Mouse (Mus musculus) midbrain, embryonic 11.5 days (tissue): ENCODE results near the gene Rab6a. TPM values are rescaled to one million over a fixed set of nuclear protein-coding genes. Genes with fewer than 3 reads are reported as not detected.

Experiments used
- ATAC-seq: fragments of 200-750 bp; cut with Nextera tagmentation; 2 replicates; pipeline ENCODE4 v1.8.0; 2017; ENCODE audit warnings: moderate TSS enrichment, moderate library complexity; ENCODE audit not compliant: low FRiP score
- DNase-seq: peaks from one replicate; pipeline ENCODE4 v3.0.0; 2015; ENCODE audit warnings: low spot score; ENCODE audit errors: missing footprints
- H3K27ac ChIP-seq: fragments of 300-500 bp; sonication (generic); 2 replicates; pipeline ENCODE4 v1.5.1; 2014; ENCODE audit warnings: low read depth, low read length
- H3K27me3 ChIP-seq: fragments of 300-500 bp; sonication (generic); 2 replicates; pipeline ENCODE4 v1.6.1; 2014; ENCODE audit warnings: mild to moderate bottlenecking, low read length, moderate library complexity, mixed read lengths; ENCODE audit not compliant: control insufficient read depth, insufficient read depth
- H3K36me3 ChIP-seq: fragments of 300-500 bp; sonication (generic); 2 replicates; pipeline ENCODE4 v1.6.1; 2014; ENCODE audit warnings: mild to moderate bottlenecking, low read length, moderate library complexity, mixed read lengths; ENCODE audit not compliant: control insufficient read depth, insufficient read depth
- H3K4me1 ChIP-seq: fragments of 300-500 bp; sonication (generic); 2 replicates; pipeline ENCODE4 v1.6.1; 2014; ENCODE audit warnings: low read length; ENCODE audit not compliant: control insufficient read depth, insufficient read depth
- H3K4me2 ChIP-seq: fragments of 300-500 bp; sonication (generic); 2 replicates; pipeline ENCODE4 v1.6.1; 2014; ENCODE audit warnings: mild to moderate bottlenecking, moderate library complexity
- H3K4me3 ChIP-seq: fragments of 300-500 bp; sonication (generic); 2 replicates; pipeline ENCODE4 v1.5.1; 2014; ENCODE audit warnings: low read depth, low read length
- H3K9ac ChIP-seq: fragments of 300-500 bp; sonication (generic); 2 replicates; pipeline ENCODE4 v1.6.1; 2014; ENCODE audit warnings: low read length
- H3K9me3 ChIP-seq: fragments of 300-500 bp; sonication (generic); 2 replicates; pipeline ENCODE4 v1.6.1; 2016; ENCODE audit warnings: low read length; ENCODE audit not compliant: control insufficient read depth
- WGBS: fragments of 180-500 bp; shearing (Covaris S2); extraction: QIAGEN DNeasy Blood & Tissue Kit; methylation state at CpG from one replicate; pipeline ENCODE4 v1.1.7; 2014; 5-methylcytosine and 5-hydroxymethylcytosine counted together
- polyA plus RNA-seq: library from polyadenylated mRNA; unstranded; fragments of >200 nt; fragmentation: Nextera tagmentation; extraction: Ambion mirVana; gene quantifications from 2 replicates; pipeline ENCODE4 v1.2.1, GENCODE M21; 2014

Gene Rab6a
- polyA plus RNA-seq, 1 experiment from 2014 or later: 180 TPM

DNA sequence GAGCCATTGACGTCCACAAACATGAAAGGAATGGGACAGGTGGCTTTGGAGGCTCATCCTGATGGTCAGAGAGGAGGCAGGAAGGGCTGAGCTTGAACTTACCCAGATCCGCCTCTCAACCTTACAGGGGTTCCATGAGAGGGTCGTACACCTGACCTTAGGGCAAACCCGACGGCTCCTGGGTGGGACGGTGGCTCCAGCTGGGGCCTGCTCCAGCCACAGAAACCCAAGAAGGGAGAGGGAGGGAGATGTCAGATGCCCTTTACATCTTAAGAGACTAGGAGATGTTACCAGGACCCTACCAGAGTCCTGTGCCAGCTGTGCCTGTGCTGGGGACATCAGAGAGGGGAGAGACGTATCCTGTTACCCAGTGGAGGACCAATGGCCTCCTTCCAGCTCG is 42.6 kb downstream of the Rab6a start:
- no peak for ATAC-seq
- 76% methylated on average over 8 of the region's 8 CpGs for WGBS

DNA sequence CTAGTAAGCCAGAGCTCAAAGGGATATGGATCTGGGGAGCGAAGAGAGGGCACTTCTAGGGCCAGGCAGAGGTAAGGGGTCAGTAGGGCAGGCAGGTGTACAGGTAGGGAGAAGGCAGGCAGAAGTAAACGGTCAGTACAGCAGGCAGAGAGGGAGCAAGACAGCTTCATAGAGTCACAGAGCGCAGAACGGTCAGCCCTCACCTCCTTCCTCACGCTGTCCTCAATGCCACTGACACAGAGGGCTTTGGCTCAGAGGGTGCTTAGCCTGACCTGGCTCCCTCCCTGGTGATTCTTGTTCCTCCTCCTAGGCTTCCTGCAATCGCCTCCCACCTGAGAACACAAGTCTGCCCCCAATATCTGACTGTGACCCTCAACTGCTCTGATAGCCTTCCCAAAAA is 43.2 kb downstream of the Rab6a start:
- no peak for ATAC-seq
- Histone ChIP-seq H3K27ac (no peak overlapping the region), H3K4me1 (peaks cover 16% of the 10 kb centered on the region), H3K4me3 (no peak overlapping the region), H3K4me2 (no peak overlapping the region), H3K36me3 (no peaks in the 10 kb centered on the region), H3K27me3 (no peaks in the 10 kb centered on the region), H3K9me3 (no peaks in the 10 kb centered on the region), H3K9ac (no peak overlapping the region)
- WGBS: 82% methylated on average over 6 of the region's 6 CpGs
- no peak for DNase-seq

More for the DNA sequence above, 42.6 kb downstream of the Rab6a start:
- Histone ChIP-seq H3K36me3 (no peaks in the 10 kb centered on the region), H3K4me1 (peaks cover 16% of the 10 kb centered on the region), H3K27ac (no peak overlapping the region), H3K4me3 (no peak overlapping the region), H3K9ac (no peak overlapping the region), H3K4me2 (no peak overlapping the region), H3K27me3 (no peaks in the 10 kb centered on the region), H3K9me3 (no peaks in the 10 kb centered on the region)
- no peak for DNase-seq

DNA sequence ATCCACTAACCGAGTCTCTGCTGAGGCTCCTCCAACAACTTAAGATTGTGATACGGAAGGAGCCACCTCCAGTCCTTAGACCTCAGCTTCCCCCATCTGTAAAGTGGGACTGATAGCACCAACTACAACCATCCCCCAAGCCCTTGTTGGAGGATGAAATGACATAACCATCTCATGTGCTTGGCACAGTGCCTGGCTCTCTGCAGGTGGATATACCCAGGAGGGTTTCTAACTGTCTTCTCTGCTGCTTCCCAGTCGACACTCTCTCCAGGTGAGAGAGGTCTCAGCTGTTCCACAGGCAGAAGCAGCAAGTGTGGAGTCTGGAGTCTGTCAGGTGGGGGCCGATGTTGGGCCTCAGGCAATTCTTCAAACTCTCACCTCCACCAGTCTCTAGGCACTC is 43.8 kb downstream of the Rab6a start:
- Histone ChIP-seq H3K27ac (no peak overlapping the region), H3K9ac (no peak overlapping the region), H3K4me3 (no peak overlapping the region), H3K9me3 (no peaks in the 10 kb centered on the region), H3K4me2 (no peak overlapping the region), H3K36me3 (no peaks in the 10 kb centered on the region), H3K4me1 (peaks cover 16% of the 10 kb centered on the region), H3K27me3 (no peaks in the 10 kb centered on the region)
- WGBS: 84% methylated on average over 4 of the region's 4 CpGs
- DNase-seq (no peak), ATAC-seq (no peak)

DNA sequence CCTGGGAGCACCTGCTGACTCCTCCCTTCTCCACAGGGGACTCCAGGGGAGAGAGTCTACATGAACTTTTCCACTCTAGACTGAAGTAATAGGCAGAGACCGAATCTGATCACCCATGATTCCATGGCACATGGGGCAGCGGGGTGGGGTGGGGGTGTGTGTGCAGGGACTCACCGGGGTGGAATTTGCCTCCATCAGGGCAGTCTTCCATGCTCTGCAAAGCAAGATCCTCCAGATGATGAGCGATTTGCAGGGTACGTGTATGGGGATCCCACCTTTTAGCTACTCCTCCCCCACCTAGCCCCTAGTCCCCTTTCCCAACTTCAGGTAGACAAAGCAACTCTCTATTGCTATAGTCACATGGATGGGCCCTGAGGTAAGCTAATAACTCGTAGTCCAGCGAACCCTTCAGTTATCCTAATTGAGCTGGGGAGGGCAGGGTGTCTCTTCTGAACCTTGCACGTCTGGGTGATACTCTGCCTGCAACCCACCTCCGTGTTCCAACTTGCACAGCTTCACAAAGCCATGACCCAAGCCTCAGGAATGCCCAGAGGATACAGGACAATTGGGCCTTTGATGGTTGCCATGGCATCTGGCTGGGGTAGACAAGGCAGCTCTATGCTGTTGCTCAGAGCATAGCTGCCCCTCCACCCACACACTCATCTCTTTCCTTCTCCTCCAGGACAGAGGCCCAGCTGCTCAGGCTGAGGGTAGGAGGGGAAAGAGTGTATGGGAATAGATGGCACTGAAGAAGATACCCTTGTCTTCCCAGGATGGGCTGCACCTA is 46.5 kb downstream of the Rab6a start:
- 59% methylated on average over 9 of the region's 9 CpGs for WGBS
- Histone ChIP-seq H3K4me1 (peaks cover 16% of the 10 kb centered on the region), H3K36me3 (no peaks in the 10 kb centered on the region), H3K9ac (peak overlapping the region; percentile 36), H3K9me3 (no peaks in the 10 kb centered on the region), H3K4me3 (no peak overlapping the region), H3K27ac (peak overlapping the region; percentile 45), H3K27me3 (no peaks in the 10 kb centered on the region), H3K4me2 (no peak overlapping the region)
- ATAC-seq: peak; percentile 89
- peak; percentile 90 for DNase-seq

DNA sequence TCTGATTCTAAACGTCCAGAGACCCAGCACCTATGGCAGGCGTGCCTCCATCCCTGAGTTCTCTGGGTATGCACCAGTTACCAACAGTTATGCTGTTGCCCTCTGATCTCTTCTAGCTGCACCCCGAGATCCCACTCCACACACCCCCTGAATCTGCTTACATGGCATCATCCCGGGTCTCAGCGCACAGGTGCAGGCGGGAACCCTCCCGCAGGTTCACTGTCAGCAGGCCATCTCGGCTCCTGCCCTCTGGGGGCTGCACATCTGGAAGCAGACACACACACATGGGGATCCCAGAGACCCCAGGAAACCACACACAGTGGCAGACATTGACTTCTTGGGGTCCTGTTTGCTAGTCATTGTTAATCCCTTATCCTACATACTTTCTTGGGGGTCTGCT is 47.2 kb downstream of the Rab6a start:
- no peaks in the 10 kb centered on the region for H3K9me3 ChIP-seq
- H3K27ac ChIP-seq: peak overlapping the region; percentile 45
- peak overlapping the region; percentile 36; the same call in 1 of the 2 replicates for H3K9ac ChIP-seq
- peaks cover 16% of the 10 kb centered on the region for H3K4me1 ChIP-seq
- no peaks in the 10 kb centered on the region for H3K36me3 ChIP-seq
- no peaks in the 10 kb centered on the region for H3K27me3 ChIP-seq
- no peak overlapping the region for H3K4me2 ChIP-seq
- ATAC-seq: no peak
- DNase-seq: no peak
- no peak overlapping the region for H3K4me3 ChIP-seq
- WGBS: 82% methylated on average over 8 of the region's 8 CpGs

DNA sequence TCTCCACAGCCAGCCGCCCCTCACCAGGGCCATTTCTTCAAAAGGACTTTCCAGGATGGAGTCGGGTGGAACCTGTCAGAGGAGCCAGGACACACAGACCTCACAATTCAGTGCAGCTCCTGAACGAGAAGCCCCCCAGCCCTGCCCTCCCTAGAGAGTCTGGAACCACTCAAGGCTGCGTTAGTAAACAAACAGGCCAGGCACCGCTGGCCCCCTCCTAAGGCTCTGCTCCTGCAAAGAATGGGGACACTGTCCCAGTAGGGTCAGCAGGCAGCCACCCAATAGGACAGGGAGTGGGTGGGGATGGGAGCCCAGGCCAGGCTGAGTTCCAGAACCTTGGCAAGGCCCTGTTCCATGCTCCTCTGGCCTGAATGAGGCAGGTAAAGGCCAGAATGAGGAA is 49.5 kb downstream of the Rab6a start:
- no peak overlapping the region for H3K27ac ChIP-seq
- WGBS: 46% methylated on average over 5 of the region's 5 CpGs

DNA sequence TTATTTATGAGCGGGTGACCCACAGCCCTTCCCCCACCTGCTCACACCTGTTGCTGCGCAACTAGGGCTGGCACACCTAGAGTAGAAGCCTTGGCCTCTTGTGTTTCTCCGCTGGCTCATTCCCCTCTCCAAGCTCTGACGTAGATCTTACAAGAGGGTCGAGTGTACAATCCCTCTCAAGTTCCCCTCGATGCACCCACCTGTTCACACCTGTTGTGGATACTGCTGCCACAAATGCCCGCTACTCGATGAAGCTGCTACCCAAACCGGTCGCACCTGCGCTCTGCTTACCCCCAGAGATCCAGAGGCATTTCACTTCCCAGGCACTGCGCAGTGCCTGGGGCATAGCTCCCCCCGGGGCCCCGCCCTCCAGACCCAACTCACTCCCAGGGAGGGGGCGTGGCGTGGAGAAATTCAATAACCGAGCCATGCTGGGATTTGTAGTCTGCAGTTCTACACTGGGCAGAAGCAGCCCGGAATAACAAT is 50.9 kb downstream of the Rab6a start:
- no peaks in the 10 kb centered on the region for H3K27me3 ChIP-seq
- no peak overlapping the region for H3K27ac ChIP-seq
- DNase-seq (no peak), ATAC-seq (peak; percentile 31; the same call in 1 of the 2 replicates)
- no peak overlapping the region for H3K9ac ChIP-seq
- H3K4me3 ChIP-seq: no peak overlapping the region
- H3K9me3 ChIP-seq: no peaks in the 10 kb centered on the region
- H3K4me2 ChIP-seq: no peak overlapping the region
- 33% methylated on average over 18 of the region's 18 CpGs for WGBS
- H3K4me1 ChIP-seq: peaks cover 23% of the 10 kb centered on the region
- H3K36me3 ChIP-seq: no peaks in the 10 kb centered on the region

More for the DNA sequence above, 49.5 kb downstream of the Rab6a start:
- Histone ChIP-seq H3K4me1 (peaks cover 16% of the 10 kb centered on the region), H3K4me2 (no peak overlapping the region), H3K36me3 (no peaks in the 10 kb centered on the region), H3K9ac (no peak overlapping the region), H3K9me3 (no peaks in the 10 kb centered on the region), H3K4me3 (no peak overlapping the region), H3K27me3 (no peaks in the 10 kb centered on the region)
- ATAC-seq (no peak), DNase-seq (no peak)

DNA sequence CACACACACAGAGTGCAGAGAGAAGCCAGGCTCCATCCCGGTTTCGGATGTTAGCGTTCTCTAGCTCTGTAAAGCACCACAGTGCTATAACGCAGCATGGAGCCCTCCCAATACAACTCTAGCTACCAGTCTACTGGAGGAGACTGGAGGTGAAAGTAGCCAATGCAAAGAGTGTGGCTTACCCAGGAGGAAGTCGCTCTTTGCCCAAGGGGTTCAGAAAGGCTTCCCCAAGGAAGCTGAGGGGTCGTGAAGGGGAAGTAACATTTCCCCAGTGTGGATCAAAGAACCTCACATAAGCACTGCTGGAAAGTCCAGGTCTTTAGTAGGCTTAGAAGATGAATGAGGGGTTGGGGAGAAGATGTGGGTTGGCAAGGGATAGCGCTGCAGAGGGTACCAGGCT is 54.1 kb downstream of the Rab6a start:
- H3K9me3 ChIP-seq: no peaks in the 10 kb centered on the region
- WGBS: 85% methylated on average over 7 of the region's 7 CpGs
- DNase-seq: peak; percentile 60
- no peak overlapping the region for H3K27ac ChIP-seq
- H3K36me3 ChIP-seq: no peaks in the 10 kb centered on the region
- no peaks in the 10 kb centered on the region for H3K27me3 ChIP-seq
- peaks cover 13% of the 10 kb centered on the region for H3K4me1 ChIP-seq
- no peak overlapping the region for H3K4me3 ChIP-seq
- no peak overlapping the region for H3K9ac ChIP-seq
- ATAC-seq: no peak
- H3K4me2 ChIP-seq: no peak overlapping the region

DNA sequence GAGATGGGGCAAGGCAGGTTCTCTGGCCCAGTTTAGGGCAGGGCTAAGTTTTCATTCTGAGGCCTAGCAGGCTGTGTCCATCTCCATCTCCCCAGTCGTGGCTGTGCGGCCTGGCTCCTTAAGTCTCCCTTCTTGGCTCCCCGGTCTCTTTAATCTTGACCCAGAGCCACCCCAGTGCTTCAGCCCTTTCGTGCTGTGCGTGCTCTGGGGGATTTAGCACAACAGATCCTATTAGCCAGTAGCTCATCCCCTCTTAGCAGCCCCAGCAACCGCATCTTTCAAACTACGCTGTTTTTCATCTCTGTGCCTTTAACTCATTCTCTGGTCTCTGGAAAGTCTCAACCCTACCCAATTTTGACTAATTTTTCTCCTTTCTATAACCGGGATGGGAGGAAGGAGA is 55.0 kb downstream of the Rab6a start, which contains the start of gene Plekhb1:
TSS of gene Plekhb1 (minus strand) at position 184 of the 400 bp plus-strand sequence.
- WGBS: 35% methylated on average over 8 of the region's 8 CpGs
- DNase-seq: no peak
- Histone ChIP-seq H3K4me3 (no peak within 1 kb of the TSS), H3K4me1 (peaks cover 13% of the 10 kb centered on the region), H3K27me3 (no peaks in the 10 kb centered on the region), H3K9ac (no peak within 1 kb of the TSS), H3K4me2 (0 out of 2 replicates have a peak within 1 kb of the TSS, but pooled peaks have one; percentile 17), H3K36me3 (no peaks in the 10 kb centered on the region), H3K27ac (no peak within 1 kb of the TSS), H3K9me3 (no peaks in the 10 kb centered on the region)
- ATAC-seq: no peak
